Mouse (Mus musculus) lung, adult 2 months (tissue): ENCODE measurements around the gene 1110008L16Rik.

Experiments used
- CTCF ChIP-seq: fragments of 200-500 bp; IDR thresholded peaks from 2 replicates; pipeline ENCODE4 v1.5.1; 2011; ENCODE audit warnings: mild to moderate bottlenecking, low read length, control low read depth; ENCODE audit not compliant: insufficient read depth
- POLR2A ChIP-seq: fragments of 200-500 bp; IDR thresholded peaks from 2 replicates; pipeline ENCODE4 v1.6.1; 2011; ENCODE audit warnings: low read depth, mild to moderate bottlenecking, control low read depth, low read length, borderline replicate concordance; ENCODE audit errors: extremely low read depth

GRCm38 (mm10) chr12:55353423-55353822, 54.0 kb downstream of the 1110008L16Rik start:
- TF ChIP-seq CTCF (no peak), POLR2A (no peak)
